Mouse (Mus musculus): Measurements from ENCODE around the gene Lrmp.

- no peak for TF ChIP-seq EP300 (optimal IDR thresholded peaks at IDR 0.05)
- TF ChIP-seq CTCF (IDR thresholded peaks at IDR 0.05; ENCODE audit: low read depth) = no peak
Measured at GRCm38 (mm10) chr6:145089373-145089772, 26.1 kb upstream of the Lrmp start.

Measured in stomach, postnatal 0 days (tissue).